Mouse (Mus musculus) megakaryocyte, embryonic 14.5 days (primary cell): ENCODE data around the gene Gm49398. TPM values are rescaled to one million over a fixed set of nuclear protein-coding genes. Genes with fewer than 3 reads are reported as not detected.

ENCODE experiments used
- H3K27me3 ChIP-seq: replicated peaks from 2 replicates; pipeline ENCODE3; 2012; ENCODE audit warnings: inconsistent platforms
- H3K36me3 ChIP-seq: replicated peaks from 2 replicates; pipeline ENCODE3; 2012; ENCODE audit warnings: low read length, inconsistent platforms, mixed read lengths
- H3K4me1 ChIP-seq: 2 replicates; pipeline ENCODE4 v1.6.1; 2012; ENCODE audit warnings: inconsistent platforms
- H3K4me3 ChIP-seq: replicated peaks from 2 replicates; pipeline ENCODE3; 2012; ENCODE audit warnings: moderate library complexity, mild to moderate bottlenecking, inconsistent platforms
- H3K9me3 ChIP-seq: 2 replicates; pipeline ENCODE4 v1.6.1; 2012; ENCODE audit warnings: inconsistent platforms
- FLI1 ChIP-seq: IDR thresholded peaks from 2 replicates; pipeline ENCODE4 v1.6.1; 2012; ENCODE audit warnings: low read length, inconsistent platforms, mixed read lengths
- GATA1 ChIP-seq: IDR thresholded peaks from 3 replicates; pipeline ENCODE4 v1.6.1; 2012; ENCODE audit warnings: mixed read lengths, low read length, inconsistent platforms, borderline replicate concordance
- polyA plus RNA-seq: library from polyadenylated mRNA; stranded (reverse); fragments of >175 nt; gene quantifications from 2 replicates; pipeline ENCODE4 v1.2.3, GENCODE M21; 2012; ENCODE audit warnings: low replicate concordance; ENCODE audit not compliant: insufficient read depth

Gm49398 gene
- polyA plus RNA-seq, result not detected in 2 replicates

- Histone ChIP-seq H3K4me1 (no peaks in the 10 kb centered on the region), H3K9me3 (no peaks in the 10 kb centered on the region), H3K36me3 (no peaks in the 10 kb centered on the region), H3K4me3 (no peak within 1 kb of the TSS), H3K27me3 (no peaks in the 10 kb centered on the region)
- TF ChIP-seq FLI1 (no peak), GATA1 (no peak)
Measured at GRCm38 (mm10) chr13:61288739-61289138, at the start of gene Gm49398. Gene Gm49398, minus strand, starts transcription at chr13:61288839.

DNA sequence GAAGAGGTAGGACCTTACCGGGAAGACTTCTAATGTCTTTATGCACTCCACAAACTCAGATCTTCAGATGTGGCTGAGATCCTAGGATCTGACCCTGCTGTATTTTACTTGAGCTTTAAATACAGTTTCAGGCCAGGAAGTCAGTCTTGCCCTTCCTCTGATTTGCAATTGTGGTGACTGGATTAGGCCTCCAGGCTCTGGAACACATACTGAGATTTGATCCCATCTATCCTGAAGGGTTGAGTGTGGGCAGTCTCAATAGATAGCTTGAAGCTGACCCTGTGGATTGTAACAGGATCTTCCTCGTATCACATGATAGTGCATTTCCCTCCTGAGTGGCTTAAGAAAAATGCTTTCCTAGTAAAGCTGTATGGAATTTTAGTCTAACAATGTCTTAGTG lies 33.4 kb downstream of the Gm49398 start, which contains the start of gene Cts8:
Gene Cts8 (minus strand): TSS at position 101 of the 400 bp plus-strand sequence.
- H3K4me3 ChIP-seq, result no peak within 1 kb of the TSS
- no peaks in the 10 kb centered on the region for H3K4me1 ChIP-seq
- TF ChIP-seq GATA1, result no peak
- no peak for TF ChIP-seq FLI1
- no peaks in the 10 kb centered on the region for H3K9me3 ChIP-seq
- H3K36me3 ChIP-seq, result no peaks in the 10 kb centered on the region
- no peaks in the 10 kb centered on the region for H3K27me3 ChIP-seq

DNA sequence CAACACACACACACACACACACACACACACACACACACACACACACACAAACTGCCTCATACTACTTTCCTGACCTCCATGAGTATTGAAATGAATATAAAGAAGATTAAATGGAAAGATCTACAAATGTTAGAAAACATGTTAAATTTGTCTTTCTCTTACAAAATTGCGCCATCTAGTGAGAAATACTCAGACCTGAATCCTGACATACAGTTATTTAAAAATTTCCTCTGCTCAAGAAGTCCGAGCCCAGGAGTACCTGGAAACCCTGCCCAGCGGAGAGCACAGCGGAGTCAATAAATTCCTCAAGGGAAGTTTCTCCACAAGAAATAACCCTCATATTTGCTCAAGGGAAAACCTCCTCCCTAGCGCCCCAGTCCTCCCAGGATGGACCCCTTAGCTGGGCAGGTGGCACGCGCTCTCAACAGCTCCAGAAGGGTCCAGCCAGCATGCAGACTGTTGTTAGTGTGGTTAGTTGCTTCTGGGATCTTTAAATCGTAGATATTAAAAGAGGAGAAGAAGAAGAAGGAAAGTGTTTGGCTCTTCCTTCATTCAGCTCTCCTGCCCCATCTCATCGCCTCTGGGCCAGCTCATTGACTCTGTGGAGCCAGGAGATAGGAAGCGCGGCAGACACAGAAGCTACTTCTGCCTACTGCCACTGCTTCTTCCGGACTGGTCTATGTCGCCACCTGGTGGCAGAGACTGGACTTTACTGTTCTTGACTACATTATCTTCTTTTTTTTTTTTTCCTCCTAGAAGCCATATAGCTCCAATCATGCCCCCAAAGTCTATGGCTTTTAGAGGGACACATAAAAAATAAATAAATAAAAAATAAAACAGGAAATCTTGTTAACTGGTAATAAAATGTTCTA lies 47.3 kb downstream of the Gm49398 start:
- Histone ChIP-seq H3K4me3 (peak overlapping the region; percentile 80), H3K9me3 (no peaks in the 10 kb centered on the region), H3K36me3 (no peaks in the 10 kb centered on the region), H3K4me1 (peaks cover 4% of the 10 kb centered on the region), H3K27me3 (no peaks in the 10 kb centered on the region)
- TF ChIP-seq FLI1, result no peak
- TF ChIP-seq GATA1, result no peak

DNA sequence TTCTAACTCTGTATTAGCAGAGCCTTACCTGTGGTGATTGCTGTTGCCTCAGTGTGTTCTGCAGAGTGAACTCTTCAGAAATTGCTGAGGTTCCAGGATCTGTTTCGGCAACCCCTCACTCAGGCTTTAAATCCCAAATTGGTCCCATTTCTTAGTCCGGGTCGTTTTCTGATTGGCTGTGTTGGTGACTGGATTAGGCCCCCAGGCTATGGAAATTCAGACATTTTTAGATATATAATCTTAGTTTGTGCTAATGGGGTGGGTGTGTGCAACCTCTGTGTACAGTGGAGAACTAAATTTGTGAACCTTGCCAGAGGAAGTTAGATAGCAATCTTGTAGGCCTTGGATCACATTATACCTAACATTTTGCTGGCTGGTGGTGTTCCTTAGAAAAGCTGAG lies 85.3 kb downstream of the Gm49398 start, which contains the start of gene Cts6:
Gene Cts6 (minus strand): TSS at position 101 of the 400 bp plus-strand sequence.
- Histone ChIP-seq H3K4me3 (no peak within 1 kb of the TSS), H3K36me3 (no peaks in the 10 kb centered on the region), H3K27me3 (no peaks in the 10 kb centered on the region), H3K4me1 (no peaks in the 10 kb centered on the region), H3K9me3 (no peaks in the 10 kb centered on the region)
- TF ChIP-seq FLI1 (no peak), GATA1 (no peak)

Other genes starting within 250 kb of the Gm49398 start
- gene Ctsq, start 248.2 kb downstream of the Gm49398 start, polyA plus RNA-seq, result not detected in 2 replicates
- not detected in 2 replicates for gene Ctsr, start 124.6 kb downstream of the Gm49398 start, polyA plus RNA-seq
- gene Cts6, start 85.4 kb downstream of the Gm49398 start, polyA plus RNA-seq, result not detected in 2 replicates
- not detected in 2 replicates for gene Cts8, start 33.5 kb downstream of the Gm49398 start, polyA plus RNA-seq
- gene Cts7, start 69.4 kb upstream of the Gm49398 start, polyA plus RNA-seq, result not detected in 2 replicates